15 mouse cellular contexts compared by ENCODE assay signal in genomic region chr5:28289111-28289510, GRCm38 (mm10). TPM values are rescaled to one million over a fixed set of nuclear protein-coding genes. Genes with fewer than 3 reads are reported as not detected.
"Had no signal": no experiment of that assay in that cellular context is flagged by ENCODE, and none has a peak within 500 bp of the region (broad histone marks: within the 10 kb centered on the region; RNA-seq: fewer than 3 reads in every experiment).

No protein-coding gene starts in this region.

- H3K27ac ChIP-seq: kidney, embryonic 15.5 days; left cerebral cortex, adult 2 months; limb, embryonic 10.5 days; liver, embryonic 15.5 days; midbrain, embryonic 13.5 days; neural tube, embryonic 15.5 days had no signal

- H3K9ac ChIP-seq: kidney, embryonic 15.5 days; liver, embryonic 15.5 days; midbrain, embryonic 13.5 days; neural tube, embryonic 15.5 days had no signal

- DNase-seq: kidney, postnatal 14 days; lung, adult 2 months; lung, postnatal 36 days; thymus, adult 2 months; thymus, postnatal 25 days had no signal

- H3K9me3 ChIP-seq: kidney, embryonic 15.5 days; limb, embryonic 10.5 days; liver, embryonic 15.5 days; midbrain, embryonic 13.5 days; neural tube, embryonic 15.5 days had no signal

- ATAC-seq: lung, postnatal 0 days; midbrain, embryonic 13.5 days had no signal

- H3K4me2 ChIP-seq: kidney, embryonic 15.5 days; liver, embryonic 11.5 days; liver, embryonic 15.5 days; midbrain, embryonic 13.5 days; neural tube, embryonic 15.5 days had no signal

- H3K36me3 ChIP-seq: kidney, embryonic 15.5 days; limb, embryonic 10.5 days; liver, embryonic 15.5 days; midbrain, embryonic 13.5 days; neural tube, embryonic 15.5 days had no signal

- H3K27me3 ChIP-seq: kidney, embryonic 15.5 days; liver, embryonic 15.5 days; neural tube, embryonic 15.5 days had no signal

- H3K4me1 ChIP-seq: limb, embryonic 10.5 days; liver, embryonic 15.5 days; midbrain, embryonic 13.5 days; neural tube, embryonic 15.5 days had no signal

- H3K4me3 ChIP-seq: kidney, embryonic 15.5 days; left cerebral cortex, adult 2 months; limb, embryonic 10.5 days; liver, embryonic 15.5 days; midbrain, embryonic 13.5 days; myocyte; neural tube, embryonic 15.5 days had no signal

RNA-seq across cellular contexts. Expression of gene Cnpy1, which starts 43.5 kb away (rescaled TPM):
- polyA plus RNA-seq: limb, embryonic 10.5 days; myocyte; stomach, embryonic 14.5 days; thymus, adult 2 months had no signal
